Mouse (Mus musculus) bone marrow, adult 2 months (tissue): Measurements from ENCODE around the gene Sp7.

ENCODE experiments used
- CTCF ChIP-seq: fragments of 200-500 bp; IDR thresholded peaks from 2 replicates; pipeline ENCODE4 v1.5.1; 2011; ENCODE audit warnings: low read length, control low read depth; ENCODE audit not compliant: control insufficient read depth, insufficient read depth
- POLR2A ChIP-seq: fragments of 200-500 bp; IDR thresholded peaks from 2 replicates; pipeline ENCODE4 v1.6.1; 2011; ENCODE audit warnings: low read depth, mild to moderate bottlenecking, control low read depth, low read length, borderline replicate concordance; ENCODE audit not compliant: control insufficient read depth

DNA sequence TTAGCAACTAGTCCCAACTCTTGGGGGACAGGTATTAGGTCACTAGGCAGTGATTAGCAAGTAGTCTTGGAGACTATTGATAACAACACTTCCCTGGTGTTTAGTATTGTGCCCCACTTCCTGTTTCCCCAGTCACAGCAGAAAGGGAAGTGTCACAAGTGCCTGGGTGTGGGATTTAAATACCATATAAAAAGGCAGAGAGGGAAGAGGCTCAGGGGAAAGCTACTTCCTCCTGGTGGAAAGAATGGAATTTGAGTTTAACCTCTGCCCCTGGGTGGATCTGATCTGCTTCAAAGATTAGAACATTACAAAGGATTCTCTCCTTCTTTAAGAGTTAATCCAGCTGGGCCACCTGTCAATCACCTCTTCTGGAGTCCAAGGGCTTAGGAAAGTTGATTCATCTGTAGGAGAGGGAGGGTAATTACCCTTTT lies 26.6 kb upstream of the Sp7 start:
- no peak for TF ChIP-seq POLR2A
- TF ChIP-seq CTCF = no peak
